Mouse (Mus musculus): ENCODE results near the gene Wasf2. TPM values are rescaled to one million over a fixed set of nuclear protein-coding genes. Genes with fewer than 3 reads are reported as not detected.

The Wasf2 gene
- polyA plus RNA-seq, 1 experiment, result 62.0 TPM

- Histone ChIP-seq H3K4me2 (ENCODE audit: low read depth) (no peak overlapping the region), H3K4me3 (no peak overlapping the region), H3K27me3 (ENCODE audit: control insufficient read depth, insufficient read depth, insufficient read length) (no peaks in the 10 kb centered on the region), H3K79me2 (ENCODE audit: control insufficient read depth, insufficient read depth) (peaks cover 99% of the 10 kb centered on the region), H3ac (ENCODE audit: control insufficient read depth, insufficient read length) (no peak overlapping the region), H3K36me3 (ENCODE audit: control insufficient read depth, insufficient read depth) (peaks cover 4% of the 10 kb centered on the region)
- TF ChIP-seq MYOD1 (IDR thresholded peaks at IDR 0.05; ENCODE audit: control insufficient read depth in 1 of 3, insufficient read length in 2 of 3, low read depth in 2 of 3) (no peak), TCF12 (IDR thresholded peaks at IDR 0.05; ENCODE audit: insufficient read depth, poor library complexity, severe bottlenecking) (no peak), POLR2AphosphoS2 (IDR thresholded peaks at IDR 0.05; ENCODE audit: insufficient read length, low read depth) (no peak), SRF (IDR thresholded peaks at IDR 0.05; ENCODE audit: control insufficient read depth, insufficient read length, low read depth) (no peak), TCF3 (IDR thresholded peaks at IDR 0.05; ENCODE audit: insufficient read length, low read depth) (no peak), MAX (IDR thresholded peaks at IDR 0.05; ENCODE audit: low read depth) (no peak)
Measured at GRCm38 (mm10) chr4:133162196-133162595, 31.9 kb downstream of the Wasf2 start.

GRCm38 (mm10) chr4:133166773-133167172 is 36.5 kb downstream of the Wasf2 start:
- no peak overlapping the region for H3K4me2 ChIP-seq (ENCODE audit: low read depth)
- H3K79me2 ChIP-seq (ENCODE audit: control insufficient read depth, insufficient read depth), result peaks cover 95% of the 10 kb centered on the region
- H3K27me3 ChIP-seq (ENCODE audit: control insufficient read depth, insufficient read depth, insufficient read length), result no peaks in the 10 kb centered on the region
- no peaks in the 10 kb centered on the region for H3K36me3 ChIP-seq (ENCODE audit: control insufficient read depth, insufficient read depth)
- no peak overlapping the region for H3K4me3 ChIP-seq
- no peak overlapping the region for H3ac ChIP-seq (ENCODE audit: control insufficient read depth, insufficient read length)
- TF ChIP-seq REST (IDR thresholded peaks at IDR 0.05; ENCODE audit: insufficient read depth, insufficient read length), result no peak
- no peak for TF ChIP-seq SRF (IDR thresholded peaks at IDR 0.05; ENCODE audit: control insufficient read depth, insufficient read length, low read depth)

GRCm38 (mm10) chr4:133169237-133170055 is 39.1 kb downstream of the Wasf2 start:
- Histone ChIP-seq H3K79me2 (ENCODE audit: control insufficient read depth, insufficient read depth) (peaks cover 95% of the 10 kb centered on the region), H3K4me2 (ENCODE audit: low read depth) (peak overlapping the region; percentile 53), H3K27me3 (ENCODE audit: control insufficient read depth, insufficient read depth, insufficient read length) (no peaks in the 10 kb centered on the region), H3K4me3 (no peak overlapping the region), H3K36me3 (ENCODE audit: control insufficient read depth, insufficient read depth) (no peaks in the 10 kb centered on the region), H3ac (ENCODE audit: control insufficient read depth, insufficient read length) (no peak overlapping the region)
- TF ChIP-seq MYOG (IDR thresholded peaks at IDR 0.05; ENCODE audit: control insufficient read depth in 1 of 3, insufficient read depth in 1 of 3, insufficient read length in 2 of 3, low read depth in 2 of 3), result no peak
- TF ChIP-seq E2F4 (IDR thresholded peaks at IDR 0.05; ENCODE audit: insufficient read depth), result no peak
- TF ChIP-seq REST (IDR thresholded peaks at IDR 0.05; ENCODE audit: insufficient read depth, insufficient read length), result no peak
- no peak for TF ChIP-seq MYOD1 (IDR thresholded peaks at IDR 0.05; ENCODE audit: control insufficient read depth in 1 of 3, insufficient read length in 2 of 3, low read depth in 2 of 3)
- TF ChIP-seq TCF3 (IDR thresholded peaks at IDR 0.05; ENCODE audit: insufficient read length, low read depth), result no peak
- no peak for TF ChIP-seq MAX (IDR thresholded peaks at IDR 0.05; ENCODE audit: low read depth)
- TF ChIP-seq POLR2A (IDR thresholded peaks at IDR 0.05; ENCODE audit: insufficient read length, low read depth), result no peak
- TF ChIP-seq SRF (IDR thresholded peaks at IDR 0.05; ENCODE audit: control insufficient read depth, insufficient read length, low read depth), result no peak
- TF ChIP-seq POLR2AphosphoS2 (IDR thresholded peaks at IDR 0.05; ENCODE audit: insufficient read length, low read depth), result no peak
- TF ChIP-seq TCF12 (IDR thresholded peaks at IDR 0.05; ENCODE audit: insufficient read depth, poor library complexity, severe bottlenecking), result no peak
- TF ChIP-seq CEBPB (IDR thresholded peaks at IDR 0.05; ENCODE audit: insufficient read depth, poor library complexity, severe bottlenecking), result no peak
- no peak for TF ChIP-seq USF1 (IDR thresholded peaks at IDR 0.05; ENCODE audit: low read depth)

GRCm38 (mm10) chr4:133170056-133170524 is 39.8 kb downstream of the Wasf2 start:
- no peak overlapping the region for H3K4me3 ChIP-seq
- peak overlapping the region; percentile 53 for H3K4me2 ChIP-seq (ENCODE audit: low read depth)
- peaks cover 95% of the 10 kb centered on the region for H3K79me2 ChIP-seq (ENCODE audit: control insufficient read depth, insufficient read depth)
- no peak overlapping the region for H3ac ChIP-seq (ENCODE audit: control insufficient read depth, insufficient read length)
- no peak for TF ChIP-seq POLR2A (IDR thresholded peaks at IDR 0.05; ENCODE audit: insufficient read length, low read depth)
- no peak for TF ChIP-seq CEBPB (IDR thresholded peaks at IDR 0.05; ENCODE audit: insufficient read depth, poor library complexity, severe bottlenecking)
- TF ChIP-seq SRF (IDR thresholded peaks at IDR 0.05; ENCODE audit: control insufficient read depth, insufficient read length, low read depth), result no peak
- no peak for TF ChIP-seq E2F4 (IDR thresholded peaks at IDR 0.05; ENCODE audit: insufficient read depth)
- no peak for TF ChIP-seq REST (IDR thresholded peaks at IDR 0.05; ENCODE audit: insufficient read depth, insufficient read length)
- no peak for TF ChIP-seq TCF12 (IDR thresholded peaks at IDR 0.05; ENCODE audit: insufficient read depth, poor library complexity, severe bottlenecking)
- no peak for TF ChIP-seq USF1 (IDR thresholded peaks at IDR 0.05; ENCODE audit: low read depth)
- TF ChIP-seq POLR2AphosphoS2 (IDR thresholded peaks at IDR 0.05; ENCODE audit: insufficient read length, low read depth), result no peak
- no peak for TF ChIP-seq TCF3 (IDR thresholded peaks at IDR 0.05; ENCODE audit: insufficient read length, low read depth)
- no peak for TF ChIP-seq MYOD1 (IDR thresholded peaks at IDR 0.05; ENCODE audit: control insufficient read depth in 1 of 3, insufficient read length in 2 of 3, low read depth in 2 of 3)
- no peak for TF ChIP-seq MYOG (IDR thresholded peaks at IDR 0.05; ENCODE audit: control insufficient read depth in 1 of 3, insufficient read depth in 1 of 3, insufficient read length in 2 of 3, low read depth in 2 of 3)
- no peak for TF ChIP-seq MAX (IDR thresholded peaks at IDR 0.05; ENCODE audit: low read depth)
- no peaks in the 10 kb centered on the region for H3K27me3 ChIP-seq (ENCODE audit: control insufficient read depth, insufficient read depth, insufficient read length)
- H3K36me3 ChIP-seq (ENCODE audit: control insufficient read depth, insufficient read depth), result no peaks in the 10 kb centered on the region

- no peak overlapping the region for H3K4me3 ChIP-seq
- H3ac ChIP-seq (ENCODE audit: control insufficient read depth, insufficient read length), result no peak overlapping the region
- H3K36me3 ChIP-seq (ENCODE audit: control insufficient read depth, insufficient read depth), result no peaks in the 10 kb centered on the region
- H3K4me2 ChIP-seq (ENCODE audit: low read depth), result no peak overlapping the region
- H3K79me2 ChIP-seq (ENCODE audit: control insufficient read depth, insufficient read depth), result peaks cover 96% of the 10 kb centered on the region
- TF ChIP-seq E2F4 (IDR thresholded peaks at IDR 0.05; ENCODE audit: insufficient read depth) (no peak), MYOD1 (IDR thresholded peaks at IDR 0.05; ENCODE audit: control insufficient read depth in 1 of 3, insufficient read length in 2 of 3, low read depth in 2 of 3) (no peak), REST (IDR thresholded peaks at IDR 0.05; ENCODE audit: insufficient read depth, insufficient read length) (no peak), CEBPB (IDR thresholded peaks at IDR 0.05; ENCODE audit: insufficient read depth, poor library complexity, severe bottlenecking) (no peak)
- no peaks in the 10 kb centered on the region for H3K27me3 ChIP-seq (ENCODE audit: control insufficient read depth, insufficient read depth, insufficient read length)
Measured at GRCm38 (mm10) chr4:133170616-133171015, 40.3 kb downstream of the Wasf2 start.

Measured in myocyte (in vitro differentiated cells).